Mouse (Mus musculus) fat pad, adult 2 months (tissue): ENCODE data around the gene Tex13c1.

Source experiments
- DNase-seq: peaks from one replicate; pipeline ENCODE4 v3.0.0-alpha.2; 2011; ENCODE audit warnings: low read depth, low spot score; ENCODE audit errors: extremely low read depth

Gene Tex13c1

GRCm38 (mm10) chrX:43590860-43591259 is at the start of gene Tex13c1:
Gene Tex13c1 (plus strand): TSS chrX:43591160.
- no peak for DNase-seq
